Mouse (Mus musculus) macrophage (primary cell): ENCODE data around the gene Igfbp4. TPM values are rescaled to one million over a fixed set of nuclear protein-coding genes. Genes with fewer than 3 reads are reported as not detected.

Experiments
- H3K27ac ChIP-seq: fragments of 350-480 bp; formaldehyde crosslinking; 2 replicates; pipeline ENCODE4 v1.9.0; 2021
- H3K36me3 ChIP-seq: fragments of 350-480 bp; formaldehyde crosslinking; 2 replicates; pipeline ENCODE4 v1.9.0; 2021; ENCODE audit errors: inconsistent target
- H3K4me3 ChIP-seq: fragments of 350-480 bp; formaldehyde crosslinking; 2 replicates; pipeline ENCODE4 v1.9.0; 2021; ENCODE audit errors: inconsistent target
- H3K79me2 ChIP-seq: fragments of 350-480 bp; formaldehyde crosslinking; 2 replicates; pipeline ENCODE4 v1.9.0; 2021; ENCODE audit errors: inconsistent target
- whole genome bisulfite sequencing: methylation state at CpG from one replicate; pipeline ENCODE4 v1.1.7; 2026; ENCODE audit warnings: inconsistent platforms; ENCODE audit not compliant: missing documents; 5-methylcytosine and 5-hydroxymethylcytosine counted together
- polyA plus RNA-seq: library from polyadenylated mRNA; stranded (reverse); fragments of 250-400 nt; gene quantifications from 3 replicates; pipeline ENCODE4 v1.2.4, GENCODE M21; 2018; ENCODE audit warnings: inconsistent platforms

Igfbp4 gene
- polyA plus RNA-seq, 1 experiment from 2014 or later: 50.8 TPM

GRCm38 (mm10) chr11:99055571-99056452 lies 14.8 kb downstream of the Igfbp4 start:
- H3K4me3 ChIP-seq: no peak overlapping the region
- H3K79me2 ChIP-seq: no peaks in the 10 kb centered on the region
- no peak overlapping the region for H3K27ac ChIP-seq
- 0 out of 2 replicates have a peak, but pooled peaks cover 13% of the 10 kb centered on the region for H3K36me3 ChIP-seq
- 78% methylated on average over 8 of the region's 8 CpGs for WGBS

GRCm38 (mm10) chr11:99060435-99060834 lies 19.4 kb downstream of the Igfbp4 start:
- H3K36me3 ChIP-seq: no peaks in the 10 kb centered on the region
- H3K27ac ChIP-seq: no peak overlapping the region
- no peaks in the 10 kb centered on the region for H3K79me2 ChIP-seq
- WGBS: 81% methylated on average over 3 of the region's 3 CpGs
- no peak overlapping the region for H3K4me3 ChIP-seq

GRCm38 (mm10) chr11:99062661-99063060 lies 21.6 kb downstream of the Igfbp4 start:
- H3K4me3 ChIP-seq: no peak overlapping the region
- H3K27ac ChIP-seq: no peak overlapping the region
- H3K79me2 ChIP-seq: no peaks in the 10 kb centered on the region
- 94% methylated on average over 7 of the region's 7 CpGs for WGBS
- H3K36me3 ChIP-seq: no peaks in the 10 kb centered on the region

GRCm38 (mm10) chr11:99063406-99064131 lies 22.5 kb downstream of the Igfbp4 start:
- Histone ChIP-seq H3K27ac (no peak overlapping the region), H3K79me2 (no peaks in the 10 kb centered on the region), H3K4me3 (no peak overlapping the region), H3K36me3 (no peaks in the 10 kb centered on the region)
- 90% methylated on average over 8 of the region's 8 CpGs for WGBS

- Histone ChIP-seq H3K4me3 (no peak overlapping the region), H3K36me3 (no peaks in the 10 kb centered on the region), H3K27ac (no peak overlapping the region), H3K79me2 (no peaks in the 10 kb centered on the region)
- WGBS: 92% methylated on average over 3 of the region's 3 CpGs
Measured at GRCm38 (mm10) chr11:99065353-99065752, 24.3 kb downstream of the Igfbp4 start.

GRCm38 (mm10) chr11:99065979-99066378 lies 24.9 kb downstream of the Igfbp4 start:
- H3K4me3 ChIP-seq: no peak overlapping the region
- no peak overlapping the region for H3K27ac ChIP-seq
- H3K79me2 ChIP-seq: no peaks in the 10 kb centered on the region
- no peaks in the 10 kb centered on the region for H3K36me3 ChIP-seq
- 27% methylated on average over 2 of the region's 2 CpGs for WGBS

GRCm38 (mm10) chr11:99067591-99067990 lies 26.5 kb downstream of the Igfbp4 start:
- whole genome bisulfite sequencing: 96% methylated on average over 8 of the region's 8 CpGs
- Histone ChIP-seq H3K36me3 (no peaks in the 10 kb centered on the region), H3K27ac (no peak overlapping the region), H3K79me2 (no peaks in the 10 kb centered on the region), H3K4me3 (no peak overlapping the region)

GRCm38 (mm10) chr11:99068455-99068854 lies 27.4 kb downstream of the Igfbp4 start:
- WGBS: 53% methylated on average over 5 of the region's 5 CpGs
- no peaks in the 10 kb centered on the region for H3K79me2 ChIP-seq

GRCm38 (mm10) chr11:99071866-99072265 lies 30.8 kb downstream of the Igfbp4 start:
- H3K27ac ChIP-seq: no peak overlapping the region
- H3K79me2 ChIP-seq: no peaks in the 10 kb centered on the region
- WGBS: 93% methylated on average over 6 of the region's 6 CpGs
- H3K4me3 ChIP-seq: no peak overlapping the region
- no peaks in the 10 kb centered on the region for H3K36me3 ChIP-seq

More at GRCm38 (mm10) chr11:99068455-99068854, 27.4 kb downstream of the Igfbp4 start:
- H3K36me3 ChIP-seq: no peaks in the 10 kb centered on the region
- no peak overlapping the region for H3K27ac ChIP-seq
- no peak overlapping the region for H3K4me3 ChIP-seq

- no peak overlapping the region for H3K4me3 ChIP-seq
- H3K79me2 ChIP-seq: no peaks in the 10 kb centered on the region
- 29% methylated on average over 5 of the region's 5 CpGs for WGBS
- no peak overlapping the region for H3K27ac ChIP-seq
- H3K36me3 ChIP-seq: no peaks in the 10 kb centered on the region
Measured at GRCm38 (mm10) chr11:99073781-99074180, 32.7 kb downstream of the Igfbp4 start.

- Histone ChIP-seq H3K36me3 (no peaks in the 10 kb centered on the region), H3K4me3 (no peak overlapping the region), H3K79me2 (no peaks in the 10 kb centered on the region), H3K27ac (no peak overlapping the region)
- 92% methylated on average over 5 of the region's 5 CpGs for WGBS
Measured at GRCm38 (mm10) chr11:99076744-99077319, 35.8 kb downstream of the Igfbp4 start.

GRCm38 (mm10) chr11:99077869-99078268 lies 36.8 kb downstream of the Igfbp4 start:
- H3K27ac ChIP-seq: no peak overlapping the region
- no peaks in the 10 kb centered on the region for H3K36me3 ChIP-seq
- H3K79me2 ChIP-seq: no peaks in the 10 kb centered on the region
- WGBS: 94% methylated on average over 7 of the region's 8 CpGs
- H3K4me3 ChIP-seq: no peak overlapping the region

- H3K4me3 ChIP-seq: no peak overlapping the region
- H3K27ac ChIP-seq: no peak overlapping the region
- H3K36me3 ChIP-seq: no peaks in the 10 kb centered on the region
- H3K79me2 ChIP-seq: no peaks in the 10 kb centered on the region
- 66% methylated on average over 9 of the region's 9 CpGs for WGBS
Measured at GRCm38 (mm10) chr11:99080902-99081543, 40.0 kb downstream of the Igfbp4 start.

GRCm38 (mm10) chr11:99081566-99081965 lies 40.5 kb downstream of the Igfbp4 start:
- Histone ChIP-seq H3K36me3 (no peaks in the 10 kb centered on the region), H3K79me2 (no peaks in the 10 kb centered on the region), H3K4me3 (no peak overlapping the region), H3K27ac (no peak overlapping the region)
- 43% methylated on average over 3 of the region's 3 CpGs for WGBS
